Mouse (Mus musculus) small intestine, adult 2 months (tissue): ENCODE measurements around the gene Fcgr1. TPM values are rescaled to one million over a fixed set of nuclear protein-coding genes. Genes with fewer than 3 reads are reported as not detected.
A peak's percentile ranks its signal among the peaks of the same experiment; 100 is the strongest.
"Not testable (repeated sequence)": the region's sequence is repeated elsewhere in the genome, so short reads cannot be mapped to it uniquely, and the experiment has no call there.

Experiments
- H3K27ac ChIP-seq: fragments of 200-500 bp; 2 replicates; pipeline ENCODE4 v1.5.1; 2012; ENCODE audit warnings: low read depth, low read length, control low read depth, inconsistent platforms; ENCODE audit not compliant: insufficient read depth
- H3K27me3 ChIP-seq: fragments of 200-500 bp; 2 replicates; pipeline ENCODE4 v1.6.1; 2012; ENCODE audit warnings: mild to moderate bottlenecking, moderate library complexity, low read length, inconsistent platforms; ENCODE audit not compliant: control insufficient read depth, insufficient read depth
- H3K36me3 ChIP-seq: fragments of 200-500 bp; 2 replicates; pipeline ENCODE4 v1.6.1; 2012; ENCODE audit warnings: mild to moderate bottlenecking, low read length, control low read depth, inconsistent platforms; ENCODE audit not compliant: control insufficient read depth, insufficient read depth
- H3K4me1 ChIP-seq: fragments of 200-500 bp; 2 replicates; pipeline ENCODE4 v1.6.1; 2012; ENCODE audit warnings: low read length, inconsistent platforms, mixed read lengths; ENCODE audit not compliant: control insufficient read depth, insufficient read depth, insufficient read length
- H3K4me3 ChIP-seq: fragments of 200-500 bp; 2 replicates; pipeline ENCODE4 v1.5.1; 2012; ENCODE audit warnings: low read depth, mild to moderate bottlenecking, control low read depth, inconsistent platforms, low read length, moderate library complexity
- CTCF ChIP-seq: fragments of 200-500 bp; IDR thresholded peaks from 2 replicates; pipeline ENCODE4 v1.5.1; 2012; ENCODE audit warnings: low read depth, mild to moderate bottlenecking, control low read depth, inconsistent platforms, low read length, moderate library complexity, mixed read lengths; ENCODE audit not compliant: insufficient replicate concordance, insufficient read length; ENCODE audit errors: extremely low read depth
- POLR2A ChIP-seq: fragments of 200-500 bp; IDR thresholded peaks from 2 replicates; pipeline ENCODE4 v1.6.1; 2012; ENCODE audit warnings: low read depth, mild to moderate bottlenecking, control low read depth, inconsistent platforms, low read length, moderate library complexity
- WGBS: fragments of 180-500 bp; shearing (Covaris S2); methylation state at CpG from one replicate; pipeline ENCODE4 v1.1.7; 2018; 5-methylcytosine and 5-hydroxymethylcytosine counted together
- polyA plus RNA-seq: library from polyadenylated mRNA; depleted of rRNA; stranded (reverse); fragments of >200 nt; gene quantifications from 2 replicates; pipeline ENCODE4 v1.2.3, GENCODE M21; 2012

Fcgr1 gene
- polyA plus RNA-seq, 1 experiment, result 1.8 TPM

GRCm38 (mm10) chr3:96247356-96248140 is 46.2 kb downstream of the Fcgr1 start:
- peaks cover 6% of the 10 kb centered on the region; the same call in 1 of the 2 replicates for H3K4me1 ChIP-seq
- TF ChIP-seq CTCF (no peak), POLR2A (no peak)
- no peak overlapping the region for H3K27ac ChIP-seq
- 11% methylated on average over 11 of the region's 11 CpGs for WGBS
- peak overlapping the region; percentile 27; the same call in 1 of the 2 replicates for H3K4me3 ChIP-seq
- no peaks in the 10 kb centered on the region for H3K27me3 ChIP-seq
- H3K36me3 ChIP-seq, result no peaks in the 10 kb centered on the region

DNA sequence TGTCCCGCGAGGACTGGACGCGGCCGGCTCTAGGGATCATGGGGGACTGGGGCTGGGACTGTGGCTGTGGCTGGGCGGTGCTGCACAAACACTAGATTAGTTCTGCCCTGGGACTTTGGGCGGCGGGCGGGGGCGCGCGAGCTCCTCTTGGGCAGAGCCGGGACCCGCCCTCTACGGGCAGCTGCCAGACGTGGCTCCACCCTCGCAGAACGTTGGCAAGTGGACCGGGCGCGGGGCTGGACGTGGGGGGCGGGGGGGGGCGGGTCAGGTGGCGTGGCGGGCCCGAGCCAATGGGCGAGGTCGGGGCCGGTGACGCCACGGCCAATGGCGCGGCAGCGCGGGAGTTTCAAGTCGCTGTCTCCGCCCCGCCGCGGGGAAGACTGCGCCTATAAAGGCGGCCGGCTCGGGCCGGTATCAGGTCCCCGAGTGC is 47.3 kb downstream of the Fcgr1 start, which contains the start of gene Hist2h3c1:
Gene Hist2h3c1, plus strand, starts transcription at position 259 of the 430 bp plus-strand sequence.
- H3K4me3 ChIP-seq, result peak within 1 kb of the TSS; percentile 62
- H3K4me1 ChIP-seq, H3K36me3 ChIP-seq, H3K27me3 ChIP-seq: not testable (repeated sequence)
- WGBS, result 0% methylated on average over 4 of the region's 47 CpGs
- H3K27ac ChIP-seq, result peak within 1 kb of the TSS; percentile 89

- WGBS, result 2% methylated on average over 12 of the region's 21 CpGs
- not testable (repeated sequence) for H3K27me3 ChIP-seq, H3K36me3 ChIP-seq, H3K4me1 ChIP-seq
- H3K4me3 ChIP-seq, result peak overlapping the region; percentile 62
- peak overlapping the region; percentile 89 for H3K27ac ChIP-seq
Observed at GRCm38 (mm10) chr3:96246018-96246417, 47.8 kb downstream of the Fcgr1 start.

DNA sequence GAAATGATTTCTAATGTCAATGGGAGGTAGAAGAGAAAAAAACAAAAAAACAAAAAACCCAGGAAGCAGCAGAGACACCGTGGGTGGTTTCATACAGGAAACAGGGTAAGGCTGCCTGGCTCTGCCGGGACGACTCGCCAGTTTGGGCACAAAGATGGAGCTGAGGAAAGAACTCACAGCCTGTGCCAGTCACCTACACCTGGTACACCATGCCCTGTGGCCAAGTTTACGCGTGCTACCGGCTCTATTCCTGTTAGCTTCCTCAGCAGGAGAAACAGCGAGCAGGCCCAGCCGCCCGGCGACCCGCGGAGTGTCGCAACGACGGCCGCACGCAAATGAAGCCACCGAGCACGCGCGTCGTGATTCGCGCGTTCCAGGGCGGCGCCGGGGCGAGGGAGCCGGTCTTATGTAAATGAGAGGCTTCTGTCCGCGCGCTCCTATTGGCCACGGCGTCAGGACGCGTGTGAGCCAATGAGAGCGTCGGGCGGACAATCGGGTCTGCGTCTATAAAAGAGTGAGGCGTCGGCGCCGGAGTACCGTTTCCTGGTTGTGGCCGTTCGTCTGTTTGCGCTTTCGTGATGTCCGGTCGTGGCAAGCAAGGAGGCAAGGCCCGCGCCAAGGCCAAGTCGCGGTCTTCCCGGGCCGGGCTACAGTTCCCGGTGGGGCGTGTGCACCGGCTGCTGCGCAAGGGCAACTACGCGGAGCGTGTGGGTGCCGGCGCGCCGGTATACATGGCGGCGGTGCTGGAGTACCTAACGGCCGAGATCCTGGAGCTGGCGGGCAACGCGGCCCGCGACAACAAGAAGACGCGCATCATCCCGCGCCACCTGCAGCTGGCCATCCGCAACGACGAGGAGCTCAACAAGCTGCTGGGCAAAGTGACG is 48.5 kb downstream of the Fcgr1 start, which contains the start of gene Hist2h2aa1:
Gene Hist2h2aa1, plus strand, starts transcription at position 495 of the 884 bp plus-strand sequence.
- TF ChIP-seq POLR2A, result peak; percentile 49; the same call in 1 of the 2 replicates
- H3K4me3 ChIP-seq, result peak within 1 kb of the TSS; percentile 76

DNA sequence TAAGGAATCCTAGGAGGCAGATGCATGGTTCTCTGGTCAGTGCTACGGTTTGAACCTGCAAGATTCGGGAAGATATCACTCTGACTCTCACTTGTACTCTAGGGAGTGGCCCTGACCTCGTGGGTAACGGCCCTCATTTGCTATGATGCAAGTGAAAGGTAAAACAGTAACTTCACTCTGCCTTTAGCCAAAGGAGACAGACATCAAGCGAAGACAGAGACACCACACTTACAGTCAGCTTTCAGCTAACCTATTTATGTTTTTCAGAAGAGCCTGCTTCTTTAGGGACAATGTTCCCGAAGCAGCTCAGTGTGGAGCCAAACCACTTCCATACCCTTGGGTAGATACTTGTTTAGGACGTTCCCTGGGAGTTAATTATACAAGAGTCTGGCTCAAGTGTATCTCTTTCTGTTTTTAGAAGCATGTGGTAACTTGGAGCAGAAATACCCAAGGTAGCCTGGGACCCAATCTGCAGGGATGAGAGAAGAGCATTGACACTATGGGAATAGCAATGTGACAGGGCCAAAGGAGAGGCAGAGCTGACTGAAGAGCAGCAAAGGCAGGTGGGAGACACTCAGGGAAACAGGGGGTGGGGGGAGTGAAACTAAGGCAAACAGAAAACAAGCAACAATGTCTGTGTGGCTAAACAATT is 49.7 kb downstream of the Fcgr1 start:
- peak overlapping the region; percentile 74 for H3K27ac ChIP-seq
- H3K27me3 ChIP-seq, result no peaks in the 10 kb centered on the region
- TF ChIP-seq CTCF (no peak), POLR2A (no peak)
- 29% methylated on average over 7 of the region's 7 CpGs for WGBS
- no peak overlapping the region for H3K4me3 ChIP-seq
- no peaks in the 10 kb centered on the region for H3K36me3 ChIP-seq
- peaks cover 6% of the 10 kb centered on the region; the same call in 1 of the 2 replicates for H3K4me1 ChIP-seq

More for the DNA sequence above, 48.5 kb downstream of the Fcgr1 start, which contains the start of gene Hist2h2aa1:
- H3K27me3 ChIP-seq, H3K36me3 ChIP-seq, H3K4me1 ChIP-seq: not testable (repeated sequence)
- under 1% methylated on average over 40 of the region's 88 CpGs for WGBS
- H3K27ac ChIP-seq, result peak within 1 kb of the TSS; percentile 100

DNA sequence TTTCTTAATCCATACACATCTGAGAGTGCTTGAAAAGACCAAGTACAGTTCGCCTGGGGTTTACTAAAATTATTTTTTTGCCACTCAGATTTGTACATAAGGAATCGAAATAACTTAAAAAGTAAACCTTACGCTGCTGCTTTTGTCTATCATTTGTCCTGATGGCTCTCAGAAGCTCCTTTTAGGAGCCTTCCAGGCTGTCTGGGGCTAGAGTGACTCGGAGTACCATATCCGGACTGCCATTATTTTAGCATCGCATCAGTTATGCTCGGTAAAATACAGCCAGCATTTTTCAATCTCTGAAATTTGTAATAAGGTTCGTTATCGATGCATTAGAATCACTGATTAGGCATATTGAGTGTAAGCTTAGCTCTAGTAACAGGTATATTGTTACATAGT is 53.0 kb downstream of the Fcgr1 start:
- no peak for TF ChIP-seq POLR2A
- TF ChIP-seq CTCF, result no peak
- WGBS, result 80% methylated on average over 9 of the region's 9 CpGs
- H3K27me3 ChIP-seq, result no peaks in the 10 kb centered on the region
- peaks cover 6% of the 10 kb centered on the region; the same call in 1 of the 2 replicates for H3K4me1 ChIP-seq
- no peak overlapping the region for H3K4me3 ChIP-seq
- H3K27ac ChIP-seq, result 0 out of 2 replicates have a peak overlapping the region, but pooled peaks have one; percentile 44
- no peaks in the 10 kb centered on the region for H3K36me3 ChIP-seq
